Mouse (Mus musculus) ES-Bruce4 (cell line): ENCODE data around the gene Slfn14.

Experiments used
- CTCF ChIP-seq: IDR thresholded peaks from one replicate; pipeline ENCODE4 v1.8.1; 2011; ENCODE audit warnings: low read depth, low read length
- POLR2A ChIP-seq: IDR thresholded peaks from one replicate; pipeline ENCODE4 v1.8.1; 2011; ENCODE audit warnings: low read length; ENCODE audit not compliant: insufficient read depth

DNA sequence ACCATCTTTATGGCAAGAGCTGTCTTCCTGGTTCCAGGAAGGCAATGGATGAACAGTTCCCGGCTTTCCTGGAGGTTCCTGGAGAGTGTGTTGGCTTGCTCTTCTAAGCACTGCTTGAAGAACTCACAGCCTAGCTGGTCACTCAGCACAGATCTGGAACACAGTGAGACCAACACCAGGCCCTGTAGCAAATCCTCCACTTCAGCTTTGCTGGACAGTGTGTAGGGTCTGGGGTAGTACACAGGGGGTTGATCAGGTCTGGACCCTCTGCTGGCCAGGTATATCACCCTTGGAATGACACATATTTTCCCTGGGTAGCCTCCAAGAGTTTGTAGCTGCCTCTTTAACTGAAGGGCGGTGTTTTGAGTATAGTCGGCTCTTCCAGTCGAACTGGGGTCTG, 7.5 kb downstream of the Slfn14 start:
- TF ChIP-seq CTCF (no peak), POLR2A (no peak)
